Mouse (Mus musculus) frontal cortex, postnatal 10 days (tissue): Measurements from ENCODE around the gene Ddx4.

Experiments
- DNase-seq, 2 experiments: peaks; one replicate each; pipeline ENCODE4 v3.0.0; 2022; ENCODE audit warnings: low spot score in 2 of 2, mixed read lengths in 1 of 2

Ddx4 gene

GRCm38 (mm10) chr13:112553304-112553703 lies 99.0 kb downstream of the Ddx4 start:
- no peak for DNase-seq

GRCm38 (mm10) chr13:112551641-112552548 lies 100.4 kb downstream of the Ddx4 start:
- DNase-seq, result no peak
